Mouse (Mus musculus) neural tube, embryonic 14.5 days (tissue): Measurements from ENCODE around the gene Ifitm7. TPM values are rescaled to one million over a fixed set of nuclear protein-coding genes. Genes with fewer than 3 reads are reported as not detected.
A peak's percentile ranks its signal among the peaks of the same experiment; 100 is the strongest.

Experiments
- ATAC-seq: fragments of 200-750 bp; cut with Nextera tagmentation; 2 replicates; pipeline ENCODE4 v1.8.0; 2017; ENCODE audit warnings: low read depth, mild to moderate bottlenecking, moderate TSS enrichment, moderate library complexity
- H3K27ac ChIP-seq: fragments of 300-500 bp; sonication (generic); 2 replicates; pipeline ENCODE4 v1.5.1; 2014; ENCODE audit warnings: low read depth, mild to moderate bottlenecking, control low read depth, low read length, moderate library complexity, mixed read lengths
- H3K27me3 ChIP-seq: fragments of 300-500 bp; sonication (generic); 2 replicates; pipeline ENCODE4 v1.6.1; 2014; ENCODE audit warnings: low read length; ENCODE audit not compliant: control insufficient read depth, insufficient read depth
- H3K36me3 ChIP-seq: fragments of 300-500 bp; sonication (generic); 2 replicates; pipeline ENCODE4 v1.6.1; 2014; ENCODE audit warnings: low read length, mixed read lengths; ENCODE audit not compliant: control insufficient read depth, insufficient read depth
- H3K4me1 ChIP-seq: fragments of 300-500 bp; sonication (generic); 2 replicates; pipeline ENCODE4 v1.6.1; 2014; ENCODE audit warnings: low read length; ENCODE audit not compliant: control insufficient read depth, insufficient read depth
- H3K4me2 ChIP-seq: fragments of 300-500 bp; sonication (generic); 2 replicates; pipeline ENCODE4 v1.6.1; 2014; ENCODE audit warnings: mild to moderate bottlenecking, low read depth, low read length, control low read depth
- H3K4me3 ChIP-seq: fragments of 300-500 bp; sonication (generic); 2 replicates; pipeline ENCODE4 v1.5.1; 2014; ENCODE audit warnings: low read depth, low read length, control low read depth, mixed read lengths
- H3K9ac ChIP-seq: fragments of 300-500 bp; sonication (generic); replicated peaks from 2 replicates; pipeline ENCODE4 v1.6.1; 2014; ENCODE audit warnings: low read depth, mild to moderate bottlenecking, control low read depth, low read length, mixed read lengths
- H3K9me3 ChIP-seq: fragments of 300-500 bp; sonication (generic); 2 replicates; pipeline ENCODE4 v1.6.1; 2016; ENCODE audit warnings: low read length; ENCODE audit not compliant: control insufficient read depth
- WGBS: fragments of 180-500 bp; shearing (Covaris S2); extraction: QIAGEN DNeasy Blood & Tissue Kit; methylation state at CpG from one replicate; pipeline ENCODE4 v1.1.7; 2014; 5-methylcytosine and 5-hydroxymethylcytosine counted together
- polyA plus RNA-seq: library from polyadenylated mRNA; unstranded; fragments of >200 nt; fragmentation: Nextera tagmentation; extraction: Ambion mirVana; gene quantifications from 2 replicates; pipeline ENCODE4 v1.2.1, GENCODE M21; 2014

The Ifitm7 gene
- polyA plus RNA-seq, 1 experiment from 2014 or later: 1.3 TPM

DNA sequence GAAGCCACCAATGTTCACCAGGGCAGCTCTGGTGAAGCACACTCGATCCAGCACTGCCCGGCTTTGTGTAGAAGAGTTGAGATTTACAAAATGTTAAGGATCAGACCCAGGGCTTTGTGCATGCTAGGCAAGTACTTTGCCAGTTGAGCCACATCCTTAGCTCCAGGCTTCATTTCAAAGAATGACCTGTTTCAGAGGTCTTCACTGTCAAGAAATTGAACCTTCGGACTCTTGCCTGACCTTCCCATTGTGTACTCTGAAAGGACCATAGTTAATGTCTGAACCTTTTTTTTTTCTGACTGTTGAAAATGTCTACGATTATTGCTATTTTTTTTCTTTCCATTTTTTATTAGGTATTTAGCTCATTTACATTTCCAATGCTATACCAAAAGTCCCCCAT lies 23.3 kb upstream of the Ifitm7 start:
- no peak overlapping the region for H3K27ac ChIP-seq
- no peaks in the 10 kb centered on the region for H3K27me3 ChIP-seq
- H3K4me2 ChIP-seq: no peak overlapping the region
- ATAC-seq: no peak
- 90% methylated on average over 4 of the region's 4 CpGs for WGBS
- no peak overlapping the region for H3K4me3 ChIP-seq
- H3K36me3 ChIP-seq: no peaks in the 10 kb centered on the region
- no peaks in the 10 kb centered on the region for H3K4me1 ChIP-seq
- H3K9ac ChIP-seq: no peak overlapping the region
- no peaks in the 10 kb centered on the region for H3K9me3 ChIP-seq

DNA sequence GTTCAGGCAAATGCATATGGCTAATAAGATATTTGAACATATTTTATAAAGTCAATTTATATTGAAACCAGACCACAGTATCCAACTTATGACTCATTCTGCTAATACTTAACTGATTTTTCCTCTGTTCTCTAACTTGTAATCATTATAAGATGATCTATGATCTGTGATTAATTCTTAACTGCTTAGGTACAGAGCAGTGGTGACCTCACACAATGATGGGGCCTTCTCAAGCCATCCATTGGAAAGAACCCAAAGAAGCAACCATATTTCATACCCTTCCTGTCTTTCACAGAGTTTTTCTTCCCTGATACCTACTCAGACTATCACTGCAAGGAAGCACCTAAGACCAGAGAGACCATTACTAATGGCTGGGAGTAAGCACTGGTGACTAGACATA lies 22.0 kb upstream of the Ifitm7 start:
- no peaks in the 10 kb centered on the region for H3K27me3 ChIP-seq

DNA sequence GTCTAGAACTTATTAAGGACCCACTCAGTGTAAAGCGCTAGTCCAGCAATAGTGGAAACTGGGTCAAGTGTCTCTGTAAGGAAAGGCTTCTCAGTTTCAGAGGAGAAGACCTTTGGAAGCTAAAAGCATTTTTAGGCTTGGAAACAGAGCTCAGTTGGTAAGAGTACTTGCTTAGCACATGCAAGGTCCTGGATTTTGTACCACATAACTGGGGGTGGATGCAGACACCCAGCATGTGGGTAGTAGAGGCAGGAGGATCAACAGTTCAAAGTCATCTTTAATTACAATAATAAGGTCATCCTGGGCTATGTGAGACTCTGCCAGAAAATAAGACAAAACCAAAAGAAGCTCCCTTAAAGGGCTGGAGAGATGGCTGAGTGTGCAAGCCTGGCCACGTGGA lies 21.4 kb upstream of the Ifitm7 start:
- Histone ChIP-seq H3K4me2 (no peak overlapping the region), H3K27ac (no peak overlapping the region), H3K9me3 (no peaks in the 10 kb centered on the region), H3K4me3 (no peak overlapping the region), H3K36me3 (no peaks in the 10 kb centered on the region), H3K27me3 (no peaks in the 10 kb centered on the region), H3K9ac (no peak overlapping the region), H3K4me1 (no peaks in the 10 kb centered on the region)
- 82% methylated on average over 2 of the region's 2 CpGs for WGBS
- ATAC-seq: no peak

More for the DNA sequence above, 22.0 kb upstream of the Ifitm7 start:
- Histone ChIP-seq H3K9me3 (no peaks in the 10 kb centered on the region), H3K27ac (no peak overlapping the region), H3K36me3 (no peaks in the 10 kb centered on the region), H3K4me2 (no peak overlapping the region), H3K4me1 (no peaks in the 10 kb centered on the region), H3K9ac (no peak overlapping the region), H3K4me3 (no peak overlapping the region)
- ATAC-seq: no peak

DNA sequence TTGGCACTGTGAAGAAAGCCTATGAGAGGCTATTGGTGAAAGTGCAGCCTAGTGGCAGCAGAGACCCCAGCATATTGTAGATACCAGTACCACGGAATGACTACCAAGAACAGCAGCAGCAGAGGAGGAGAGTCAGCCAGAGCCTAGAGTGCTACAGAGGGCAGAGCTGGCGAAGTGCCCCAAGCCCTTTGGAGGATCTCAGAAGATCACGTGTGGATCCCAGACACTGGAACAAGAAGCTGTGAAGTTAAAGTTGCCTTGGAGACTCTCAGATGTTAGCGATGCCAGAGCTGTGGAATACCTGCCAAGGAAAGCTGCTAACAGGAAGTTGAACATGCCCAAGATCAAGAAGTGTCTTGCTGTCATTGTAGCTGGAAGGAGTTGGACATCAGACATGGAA lies 18.6 kb upstream of the Ifitm7 start:
- Histone ChIP-seq H3K36me3 (no peaks in the 10 kb centered on the region), H3K27me3 (no peaks in the 10 kb centered on the region), H3K4me1 (no peaks in the 10 kb centered on the region), H3K9ac (no peak overlapping the region), H3K9me3 (no peaks in the 10 kb centered on the region), H3K27ac (no peak overlapping the region), H3K4me2 (no peak overlapping the region), H3K4me3 (no peak overlapping the region)
- 92% methylated on average over 4 of the region's 4 CpGs for WGBS
- no peak for ATAC-seq

GRCm38 (mm10) chr16:14004726-14005125 lies 18.0 kb upstream of the Ifitm7 start:
- H3K4me3 ChIP-seq: no peak overlapping the region
- no peak for ATAC-seq
- no peaks in the 10 kb centered on the region for H3K36me3 ChIP-seq
- H3K9me3 ChIP-seq: no peaks in the 10 kb centered on the region
- no peak overlapping the region for H3K9ac ChIP-seq
- WGBS: 93% methylated on average over 2 of the region's 2 CpGs
- H3K27me3 ChIP-seq: no peaks in the 10 kb centered on the region
- H3K27ac ChIP-seq: no peak overlapping the region
- no peaks in the 10 kb centered on the region for H3K4me1 ChIP-seq
- no peak overlapping the region for H3K4me2 ChIP-seq

- Histone ChIP-seq H3K27ac (no peak overlapping the region), H3K9me3 (no peaks in the 10 kb centered on the region), H3K27me3 (no peaks in the 10 kb centered on the region), H3K36me3 (no peaks in the 10 kb centered on the region), H3K9ac (no peak overlapping the region), H3K4me1 (no peaks in the 10 kb centered on the region), H3K4me3 (no peak overlapping the region), H3K4me2 (no peak overlapping the region)
- 20% methylated on average over 3 of the region's 3 CpGs for WGBS
- peak; percentile 85 for ATAC-seq
Measured at GRCm38 (mm10) chr16:14004170-14004569, 17.5 kb upstream of the Ifitm7 start.

DNA sequence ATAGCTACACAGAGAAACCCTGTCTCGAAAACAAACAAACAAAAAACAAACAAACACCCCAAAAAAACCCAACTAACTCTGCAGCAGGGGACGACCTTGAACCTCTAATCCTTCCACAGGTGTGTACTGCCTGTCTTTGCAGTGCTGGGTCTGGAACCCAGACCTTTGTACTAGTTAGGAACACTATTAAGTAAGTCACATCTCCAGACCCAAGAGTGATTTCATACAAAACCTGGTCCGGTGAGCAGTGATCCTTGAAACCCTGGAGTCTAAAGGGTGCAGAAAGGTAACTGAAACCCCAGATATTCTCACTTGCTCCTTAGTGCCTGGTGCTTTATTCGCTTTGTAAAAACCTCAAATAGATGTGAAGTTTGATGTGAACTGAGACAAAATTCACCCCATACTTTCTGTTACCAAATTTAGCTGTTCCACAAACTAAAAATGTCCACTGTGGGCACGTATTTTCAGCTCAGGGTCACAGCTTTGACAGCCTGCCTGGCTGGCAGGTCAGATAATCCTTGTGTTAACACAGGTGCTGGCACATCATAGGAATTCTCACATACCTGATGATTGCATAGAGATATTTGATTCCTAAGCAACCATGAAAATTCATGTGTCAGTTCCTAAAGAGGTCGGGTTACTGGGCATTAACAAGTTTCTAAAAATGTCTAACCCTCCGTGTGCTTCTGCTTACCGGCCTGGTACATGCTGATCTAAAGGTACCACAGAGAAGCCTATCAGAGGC lies 16.9 kb upstream of the Ifitm7 start:
- Histone ChIP-seq H3K4me2 (no peak overlapping the region), H3K4me3 (no peak overlapping the region), H3K27me3 (no peaks in the 10 kb centered on the region), H3K27ac (no peak overlapping the region), H3K4me1 (no peaks in the 10 kb centered on the region), H3K9ac (no peak overlapping the region), H3K9me3 (no peaks in the 10 kb centered on the region), H3K36me3 (no peaks in the 10 kb centered on the region)
- ATAC-seq: no peak
- 67% methylated on average over 8 of the region's 8 CpGs for WGBS

DNA sequence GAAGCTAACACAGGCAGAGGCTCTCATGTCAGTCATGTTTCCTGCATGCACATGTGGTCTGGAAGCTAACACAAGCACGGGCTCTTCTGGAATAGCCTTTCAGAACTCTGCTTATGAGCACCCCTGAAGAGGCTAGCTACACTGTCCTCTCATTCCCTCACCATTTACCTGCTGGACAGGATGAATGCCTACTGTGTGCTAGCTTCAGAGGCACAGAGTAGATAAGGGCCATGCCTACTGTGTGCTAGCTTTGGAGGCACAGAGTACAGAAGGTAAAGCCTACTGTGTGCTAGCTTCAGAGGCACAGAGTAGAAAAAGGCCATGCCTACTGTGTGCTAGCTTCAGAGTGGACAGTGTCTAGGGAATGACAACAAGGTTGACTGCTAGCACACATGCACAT lies 7.8 kb upstream of the Ifitm7 start:
- H3K36me3 ChIP-seq: no peaks in the 10 kb centered on the region
- ATAC-seq: no peak
- H3K4me3 ChIP-seq: no peak overlapping the region
- H3K9ac ChIP-seq: no peak overlapping the region
- H3K4me1 ChIP-seq: no peaks in the 10 kb centered on the region
- no peaks in the 10 kb centered on the region for H3K27me3 ChIP-seq
- H3K27ac ChIP-seq: no peak overlapping the region
- no peaks in the 10 kb centered on the region for H3K9me3 ChIP-seq
- 86% methylated on average over 1 of the region's 1 CpGs for WGBS
- no peak overlapping the region for H3K4me2 ChIP-seq

GRCm38 (mm10) chr16:13994076-13994475 lies 7.4 kb upstream of the Ifitm7 start:
- H3K4me2 ChIP-seq: no peak overlapping the region
- WGBS: 97% methylated on average over 1 of the region's 1 CpGs

More at GRCm38 (mm10) chr16:13994076-13994475, 7.4 kb upstream of the Ifitm7 start:
- Histone ChIP-seq H3K27me3 (no peaks in the 10 kb centered on the region), H3K27ac (no peak overlapping the region), H3K4me3 (no peak overlapping the region), H3K9ac (no peak overlapping the region), H3K4me1 (no peaks in the 10 kb centered on the region), H3K9me3 (no peaks in the 10 kb centered on the region), H3K36me3 (no peaks in the 10 kb centered on the region)
- no peak for ATAC-seq
